Mouse (Mus musculus): ENCODE results near the gene Cstf3.
"Not testable (repeated sequence)": the region's sequence is repeated elsewhere in the genome, so short reads cannot be mapped to it uniquely, and the experiment has no call there.

Gene Cstf3

DNA sequence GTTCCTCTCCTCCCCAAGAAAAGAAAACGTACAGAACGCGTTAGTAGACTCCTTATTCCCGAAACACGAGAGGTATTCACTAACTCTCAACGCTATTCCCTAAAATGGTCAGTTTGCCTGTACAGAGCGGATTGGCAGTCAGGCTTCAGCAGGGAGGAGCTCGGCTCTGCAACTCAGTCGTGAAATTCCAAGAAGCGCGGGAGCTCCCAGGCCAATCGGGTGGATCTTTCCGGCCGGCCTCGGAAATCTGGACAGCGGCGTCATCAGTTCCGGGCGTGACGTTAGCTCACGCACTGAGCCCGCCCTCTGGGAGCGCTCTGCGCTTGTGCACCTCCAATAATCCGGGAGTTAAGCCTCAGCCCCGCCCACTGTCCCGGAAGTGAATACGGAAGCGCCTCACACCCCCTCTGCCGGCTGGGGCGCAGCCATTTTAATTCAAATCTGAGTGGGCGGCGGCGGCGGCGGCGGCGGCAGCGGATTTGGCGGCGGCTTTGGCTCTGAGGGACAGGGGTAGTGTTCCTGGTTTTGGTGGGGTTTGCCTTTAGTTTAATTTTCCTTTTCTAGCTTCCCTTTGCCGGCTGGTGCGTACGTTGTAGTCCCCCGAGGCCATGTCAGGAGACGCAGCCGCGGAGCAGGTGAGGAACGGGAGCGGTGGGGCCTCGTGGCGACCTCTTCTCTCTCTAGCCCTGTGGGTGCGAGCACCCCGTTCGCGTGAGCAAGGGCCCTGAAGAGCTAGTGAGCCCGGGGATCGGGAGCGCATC lies at the start of gene Cstf3:
TSS of gene Cstf3 (plus strand) at position 456 of the 761 bp plus-strand sequence.
- peak; percentile 95 to 97 for DNase-seq (ENCODE audit: low spot score in 2 of 2)

DNA sequence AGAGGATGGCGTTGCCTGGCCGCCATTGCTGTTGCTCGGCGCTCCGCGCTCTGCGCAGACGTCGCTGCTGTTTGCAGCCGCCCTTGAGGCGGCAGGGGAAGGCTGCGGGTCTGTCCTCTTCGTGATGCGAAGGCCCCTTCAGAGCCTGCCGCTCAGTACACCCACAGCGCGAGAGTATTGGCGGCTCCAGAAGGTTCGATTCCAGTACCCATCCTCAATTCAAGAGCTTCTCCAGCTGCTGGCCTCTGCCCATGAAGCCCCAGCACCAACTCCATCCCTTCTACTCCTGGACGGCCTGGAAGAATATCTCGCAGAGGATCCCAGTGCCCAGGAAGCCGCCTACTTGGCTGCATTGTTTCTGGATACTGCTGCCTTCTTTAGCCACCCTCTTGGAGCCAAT lies 33.6 kb upstream of the Cstf3 start:
- not testable (repeated sequence) for DNase-seq (ENCODE audit: low spot score in 2 of 2)

DNA sequence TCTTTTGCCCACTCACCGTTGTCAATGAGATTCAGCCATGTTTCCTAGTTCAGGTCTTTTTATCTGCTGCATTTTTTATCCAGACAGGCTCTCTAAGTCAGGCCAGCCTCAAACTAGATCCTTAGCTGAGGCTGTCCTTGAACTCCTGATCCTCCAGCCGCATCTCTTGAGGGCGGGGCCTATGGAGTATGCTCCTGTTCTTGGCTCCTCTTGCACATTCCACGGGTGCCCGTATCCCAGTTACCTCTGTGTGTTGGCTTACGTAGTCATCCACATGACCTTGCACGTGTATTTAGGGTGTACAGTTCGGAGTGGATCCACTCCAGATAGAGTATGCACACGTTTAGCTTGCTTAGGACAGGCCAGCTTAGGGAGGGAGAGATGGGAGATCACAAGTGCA lies 32.6 kb upstream of the Cstf3 start:
- DNase-seq (ENCODE audit: low spot score in 2 of 2), result no peak

DNA sequence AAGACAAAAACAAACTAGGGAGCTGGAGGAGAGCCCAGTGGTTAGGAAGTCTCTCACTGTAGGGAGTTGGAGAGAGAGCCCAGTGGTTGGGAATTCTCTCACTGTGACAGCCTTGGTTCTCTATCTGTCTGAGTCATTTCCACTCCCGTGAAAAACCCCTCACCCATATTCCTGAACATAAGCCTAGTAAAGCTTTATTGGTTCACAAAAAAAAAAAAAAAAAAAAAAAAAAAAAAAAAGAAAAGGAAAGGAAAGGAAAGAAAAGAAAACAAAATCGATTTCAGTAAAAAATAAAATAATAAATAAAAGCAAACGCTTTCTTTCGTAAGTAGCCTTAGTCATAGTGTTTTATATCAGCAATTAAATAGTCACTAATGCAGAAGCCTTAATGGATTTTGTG lies 32.0 kb upstream of the Cstf3 start:
- no peak for DNase-seq (ENCODE audit: low spot score in 2 of 2)

DNA sequence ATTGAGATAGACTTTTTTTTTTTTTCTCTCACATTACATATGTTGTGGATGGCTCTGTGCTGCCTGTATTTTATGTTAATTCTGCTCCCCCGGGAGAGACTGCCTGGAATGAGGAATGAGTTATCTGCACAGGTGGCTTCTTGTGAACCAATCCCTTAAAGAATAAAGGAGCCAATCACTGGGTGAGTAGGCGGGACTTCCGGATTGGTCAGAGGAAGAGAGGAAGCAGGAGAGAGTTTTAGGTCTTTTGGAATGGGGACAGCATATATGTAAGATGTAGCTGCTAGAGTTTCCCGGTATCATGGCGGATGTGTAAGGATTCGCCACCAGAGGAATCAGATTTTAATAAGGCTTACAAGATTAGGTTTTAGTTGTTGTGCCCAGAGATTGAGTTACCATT lies 31.4 kb upstream of the Cstf3 start:
- no peak for DNase-seq (ENCODE audit: low spot score in 2 of 2)

DNA sequence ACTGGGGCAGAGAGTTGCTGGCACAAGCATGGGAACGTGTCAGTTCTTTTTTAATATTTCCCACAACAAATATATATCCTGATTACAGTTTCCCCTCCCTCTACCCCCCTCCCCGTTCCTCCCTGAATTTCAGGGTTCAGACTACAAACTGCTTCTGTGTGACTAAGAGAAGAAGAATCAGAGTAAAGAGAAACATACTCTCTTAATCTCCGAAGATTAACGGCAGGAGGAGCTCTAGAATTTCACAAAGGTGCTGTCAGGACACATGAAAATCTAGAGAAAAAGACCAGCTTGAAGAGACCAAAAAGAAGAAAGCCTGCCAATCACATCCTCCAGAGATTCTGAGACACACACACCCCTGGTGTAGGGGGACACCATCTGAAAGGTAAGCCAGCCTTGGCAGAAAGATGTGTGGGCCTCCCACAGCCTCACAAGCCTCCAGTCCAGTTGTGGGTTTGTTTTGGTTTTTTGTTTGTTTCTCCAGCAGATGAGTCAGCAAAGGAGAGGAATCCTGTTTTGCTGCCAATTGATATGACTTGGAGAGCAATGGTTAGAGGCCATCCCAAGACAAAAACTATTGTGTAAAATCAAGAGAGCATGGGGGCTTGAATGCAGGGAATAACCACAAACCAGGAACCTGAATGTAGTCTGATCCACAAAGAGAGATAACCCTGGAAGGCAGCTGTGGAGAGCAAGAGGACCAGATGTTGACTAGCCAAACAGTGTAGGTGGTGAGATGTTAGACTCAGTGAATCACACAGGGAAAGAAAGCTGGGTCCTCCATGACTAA lies 30.5 kb upstream of the Cstf3 start:
- DNase-seq (ENCODE audit: low spot score in 2 of 2), result no peak

DNA sequence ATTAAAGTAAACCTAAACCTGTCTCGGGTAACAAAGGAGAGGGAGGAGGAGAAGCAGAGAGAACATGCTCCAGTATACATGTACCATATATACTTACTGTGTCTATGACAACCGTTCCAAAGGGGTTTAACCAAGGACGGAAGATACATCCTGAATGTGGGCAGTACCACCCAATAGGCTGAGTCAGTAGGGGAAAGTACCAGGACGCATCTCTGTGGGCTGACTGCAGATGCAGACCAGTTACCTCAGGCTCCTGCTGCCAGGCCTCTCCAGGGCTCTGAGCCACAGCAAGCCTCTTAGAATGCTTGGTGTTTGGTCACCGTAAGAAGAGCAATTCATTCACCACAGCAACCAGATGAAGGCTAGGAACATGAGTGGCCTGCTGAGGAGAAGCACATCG lies 28.9 kb upstream of the Cstf3 start:
- DNase-seq (ENCODE audit: low spot score in 2 of 2), result no peak

DNA sequence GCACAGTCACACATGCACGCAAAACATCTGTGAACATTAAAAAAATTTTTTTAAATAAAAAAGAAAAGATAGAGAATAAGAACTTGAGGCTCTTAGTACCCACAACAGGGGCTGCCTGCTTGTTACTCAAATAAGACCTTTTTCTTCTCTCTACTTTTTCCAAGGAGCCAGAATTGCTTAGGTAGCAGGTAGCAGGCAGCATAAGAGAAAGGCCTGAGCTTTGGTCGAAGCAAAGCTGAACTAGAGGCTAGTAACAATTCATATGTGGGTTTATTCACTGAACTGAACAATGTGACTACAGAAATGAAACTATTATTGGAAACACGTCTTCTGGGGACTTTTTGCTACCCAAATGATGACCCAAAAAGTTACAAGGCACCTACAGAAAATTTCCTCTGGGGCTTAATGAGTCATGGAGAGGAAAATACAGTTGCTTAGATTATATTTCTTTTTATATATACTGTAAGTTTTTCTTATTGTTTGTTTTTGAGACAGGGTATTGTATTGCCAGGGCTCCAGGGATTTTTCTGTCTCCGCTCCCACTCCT lies 28.3 kb upstream of the Cstf3 start:
- DNase-seq (ENCODE audit: low spot score in 2 of 2), result no peak

DNA sequence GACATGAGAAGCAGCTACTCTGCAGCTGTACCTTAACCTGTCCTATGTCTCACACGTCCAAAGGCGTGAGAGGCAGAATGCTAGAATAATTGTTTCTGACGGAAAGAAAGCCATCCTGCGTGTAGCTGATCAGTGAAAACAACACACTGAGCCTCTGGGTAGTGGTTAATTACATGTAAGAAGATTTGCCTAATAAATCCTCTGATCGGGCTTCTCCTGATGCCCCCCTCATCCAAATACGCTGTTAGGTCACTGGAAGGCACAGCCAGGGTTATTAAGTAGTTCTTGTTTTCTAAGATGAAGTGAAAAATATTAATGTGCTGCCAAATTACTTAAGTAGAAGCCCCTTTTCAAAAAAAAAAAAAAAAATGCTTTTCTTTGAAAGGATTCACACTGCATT lies 18.3 kb upstream of the Cstf3 start:
- DNase-seq (ENCODE audit: low spot score in 2 of 2), result no peak

DNA sequence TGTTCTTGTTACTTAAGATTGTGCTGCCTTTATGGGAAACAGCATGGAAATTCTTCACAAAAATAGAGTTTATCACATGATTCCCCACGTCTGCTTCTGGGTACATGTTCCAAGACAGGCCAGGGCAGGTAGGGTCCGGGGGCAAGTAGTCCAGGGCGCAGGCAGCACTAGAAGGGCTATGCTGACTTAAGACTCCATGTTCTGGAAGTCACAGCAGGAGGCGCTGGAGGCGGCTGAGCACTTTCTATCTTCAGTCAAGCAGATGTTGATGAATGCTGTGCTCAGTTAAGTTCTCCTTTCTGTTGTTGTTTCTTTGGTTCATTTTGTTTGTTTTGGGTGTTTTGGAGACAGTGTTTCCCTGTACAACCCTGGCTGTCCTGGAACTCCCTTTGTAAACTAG lies 14.1 kb upstream of the Cstf3 start:
- no peak for DNase-seq (ENCODE audit: low spot score in 2 of 2)

DNA sequence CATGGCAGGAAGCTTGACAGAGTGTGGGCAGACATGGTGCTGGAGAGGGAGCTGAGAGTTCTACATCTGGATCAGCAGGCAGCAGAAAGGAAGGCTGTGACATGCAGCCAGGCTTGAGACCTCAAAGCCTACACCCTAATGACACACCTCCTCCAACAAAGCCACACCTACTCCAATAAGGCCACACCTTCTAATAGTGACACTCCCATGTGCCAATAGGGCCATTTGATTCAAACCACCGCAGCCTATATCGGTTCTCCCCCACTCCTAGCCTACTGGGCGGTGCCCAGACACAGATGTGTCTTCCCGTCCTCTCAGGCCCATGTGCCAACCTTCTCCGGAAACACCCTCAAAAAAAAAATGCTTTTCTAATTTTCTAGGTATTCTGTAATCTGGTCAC lies 12.3 kb upstream of the Cstf3 start:
- no peak for DNase-seq (ENCODE audit: low spot score in 2 of 2)

DNA sequence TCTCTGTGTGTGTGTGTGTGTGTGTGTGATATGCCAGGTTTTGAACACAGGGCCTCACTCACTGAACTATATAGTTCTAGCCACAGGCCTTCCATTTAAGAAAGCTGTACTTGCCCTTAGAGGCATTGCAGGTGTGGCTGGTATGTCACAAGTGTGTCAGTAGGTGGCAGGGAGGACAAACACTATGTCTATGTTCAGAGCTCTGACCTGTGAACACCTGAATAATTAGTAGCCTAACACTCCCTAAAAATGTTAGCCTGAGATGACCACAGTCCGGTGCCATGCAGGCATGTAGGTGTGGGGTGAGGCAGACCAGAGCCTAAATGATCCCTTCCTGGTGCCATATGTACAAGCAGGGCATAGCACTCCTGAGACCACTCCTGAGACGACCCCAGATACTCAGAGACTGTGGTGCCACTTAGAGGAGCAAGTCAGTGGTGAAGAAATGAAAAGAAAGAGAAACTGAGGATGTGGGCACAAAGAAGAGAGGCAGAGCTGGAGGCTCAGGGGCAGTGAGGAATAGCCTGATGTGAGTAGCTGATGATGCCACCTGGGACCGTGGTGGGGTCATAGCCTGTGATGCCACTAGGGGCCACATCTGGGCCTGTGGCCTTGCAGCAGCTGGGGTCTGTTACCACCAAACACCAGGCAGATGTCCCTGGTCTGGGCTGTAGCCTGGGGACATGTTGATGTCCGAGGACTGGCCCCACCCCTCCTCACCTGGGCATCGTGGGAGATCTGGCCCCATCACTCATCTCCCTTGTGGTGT lies 11.3 kb upstream of the Cstf3 start:
- DNase-seq (ENCODE audit: low spot score in 2 of 2), result no peak

DNA sequence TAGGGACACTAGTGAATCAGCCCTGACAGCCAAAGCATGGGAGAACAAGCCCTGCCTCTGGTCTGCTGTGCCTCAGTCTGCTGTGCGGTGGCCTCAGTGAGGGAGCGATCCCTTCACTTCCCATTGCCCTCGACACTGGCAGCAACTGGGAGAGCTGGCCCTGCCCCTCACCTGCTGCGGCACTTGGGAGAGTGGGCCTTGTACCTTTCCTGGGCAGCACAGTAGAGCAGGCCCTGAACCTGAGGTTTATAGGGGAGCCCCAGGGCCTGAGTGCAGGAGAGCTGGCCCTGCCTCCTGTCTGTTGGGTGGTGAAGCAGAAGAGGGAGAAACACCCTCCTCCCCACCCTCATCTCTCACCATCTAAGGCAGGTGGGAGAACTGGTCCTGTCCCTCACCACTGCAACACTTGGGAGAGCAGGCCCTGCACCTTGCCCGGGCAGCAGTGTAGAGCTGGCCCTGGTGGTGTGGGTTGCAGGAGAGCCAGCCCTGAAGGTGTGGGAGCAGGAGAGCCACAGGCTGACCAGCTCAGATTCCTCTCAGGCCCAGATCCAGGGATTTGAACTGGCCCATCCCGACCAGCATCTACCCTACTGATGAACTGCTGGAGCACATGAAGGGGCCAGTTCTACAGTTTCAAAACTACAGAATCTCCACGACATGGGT lies 10.4 kb upstream of the Cstf3 start:
- DNase-seq (ENCODE audit: low spot score in 2 of 2), result no peak

DNA sequence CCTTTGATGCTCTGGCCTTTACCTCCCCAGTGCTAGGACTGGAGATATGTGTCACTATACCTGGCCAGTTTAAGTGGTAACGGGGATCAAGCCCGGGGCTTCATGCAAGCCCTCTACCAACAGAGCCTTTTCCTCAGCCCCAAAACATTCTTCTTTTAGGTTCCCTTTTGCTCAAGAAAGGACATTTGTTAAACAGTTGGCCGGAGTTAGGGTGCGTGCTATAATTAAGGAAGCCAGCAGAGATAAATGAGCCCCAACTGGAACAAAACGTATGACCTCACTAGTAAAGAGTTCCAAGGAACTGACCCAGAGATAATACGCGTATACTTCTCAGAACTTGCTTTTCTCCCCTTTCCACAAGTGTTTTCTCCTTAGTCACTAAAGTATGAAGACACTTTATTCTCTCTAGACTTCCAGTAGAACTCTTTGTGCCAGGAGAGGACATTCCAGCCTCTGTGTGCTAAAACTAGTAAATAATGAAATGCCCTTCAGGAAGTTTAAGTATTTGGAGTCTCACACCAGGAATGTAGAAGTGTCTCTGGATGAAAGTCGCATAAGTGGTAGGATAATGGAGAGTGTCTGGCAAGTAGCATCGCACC lies 8.9 kb upstream of the Cstf3 start:
- DNase-seq (ENCODE audit: low spot score in 2 of 2), result no peak

DNA sequence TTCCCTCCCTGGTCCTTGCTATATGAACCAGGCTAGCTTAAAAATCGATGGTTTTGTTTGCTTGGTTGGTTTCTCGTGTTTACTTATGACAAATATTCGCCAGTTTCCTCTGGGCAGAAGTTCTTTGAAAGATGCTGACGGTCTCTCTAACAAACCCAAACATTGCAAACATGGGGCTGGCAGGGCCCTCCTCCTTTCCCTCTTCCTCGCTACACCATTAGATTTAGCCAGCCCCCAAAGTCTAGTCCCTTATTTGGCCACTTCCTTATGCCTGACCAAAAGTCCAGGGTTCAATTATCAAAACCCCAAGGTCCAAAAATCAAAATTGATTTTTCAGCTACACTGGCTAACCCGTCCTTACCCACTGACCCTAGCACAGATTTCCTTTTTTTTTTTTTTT lies 7.3 kb upstream of the Cstf3 start:
- no peak for DNase-seq (ENCODE audit: low spot score in 2 of 2)

DNA sequence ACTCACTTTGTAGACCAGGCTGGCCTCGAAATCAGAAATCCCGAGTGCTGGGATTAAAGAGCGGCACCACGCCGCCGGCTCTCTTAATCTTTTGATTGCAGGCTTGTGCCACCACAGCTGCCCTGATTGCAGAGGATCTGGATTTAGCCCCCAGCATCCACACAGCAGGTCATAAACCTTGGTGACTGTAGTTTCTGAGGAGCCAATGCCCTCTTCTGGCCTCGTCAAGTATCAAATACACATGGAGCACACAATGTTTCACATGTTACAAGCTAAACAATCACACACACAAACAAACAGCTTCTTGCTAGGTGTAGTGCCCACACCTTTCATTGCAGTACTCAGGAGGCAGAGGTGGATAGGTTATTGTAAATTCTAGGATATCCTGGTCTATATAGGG lies 6.1 kb upstream of the Cstf3 start:
- no peak for DNase-seq (ENCODE audit: low spot score in 2 of 2)

DNA sequence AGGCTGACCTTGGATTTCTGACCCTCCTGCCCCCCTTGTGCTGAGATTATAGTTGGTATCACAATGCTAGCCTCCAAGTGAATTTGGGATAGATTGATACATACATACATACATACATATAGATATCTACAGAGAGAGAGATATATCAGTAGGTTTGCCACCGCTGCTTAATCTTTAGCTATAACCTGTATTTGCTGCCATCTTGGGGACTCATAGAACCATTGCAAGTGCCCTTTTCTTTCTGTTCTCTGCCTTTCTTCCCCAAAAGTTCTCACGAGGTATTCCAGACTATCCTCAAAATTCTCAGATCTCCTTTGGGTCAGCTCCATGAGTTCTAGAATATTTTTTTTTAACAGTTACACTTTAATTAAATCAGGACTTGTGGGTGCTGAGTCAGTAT lies 4.7 kb upstream of the Cstf3 start:
- no peak for DNase-seq (ENCODE audit: low spot score in 2 of 2)

DNA sequence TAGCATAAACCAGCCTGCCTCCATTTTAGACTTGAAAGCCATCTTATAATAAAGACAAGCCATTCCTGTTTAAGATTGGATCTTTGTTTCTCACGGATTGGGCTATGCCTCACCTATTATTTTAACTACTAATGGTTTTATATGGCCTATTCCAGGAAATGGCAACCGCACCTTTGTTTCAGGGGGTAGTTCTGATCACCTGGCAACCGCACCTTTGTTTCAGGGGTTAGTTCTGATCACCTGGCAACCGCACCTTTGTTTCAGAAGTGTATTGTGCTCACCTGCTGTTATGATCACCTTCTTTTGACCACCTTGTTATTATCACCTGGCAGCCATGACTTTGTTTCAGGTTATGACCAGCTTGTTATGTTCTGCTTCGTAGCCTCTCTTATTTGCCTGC lies 1.8 kb upstream of the Cstf3 start:
- no peak for DNase-seq (ENCODE audit: low spot score in 2 of 2)

DNA sequence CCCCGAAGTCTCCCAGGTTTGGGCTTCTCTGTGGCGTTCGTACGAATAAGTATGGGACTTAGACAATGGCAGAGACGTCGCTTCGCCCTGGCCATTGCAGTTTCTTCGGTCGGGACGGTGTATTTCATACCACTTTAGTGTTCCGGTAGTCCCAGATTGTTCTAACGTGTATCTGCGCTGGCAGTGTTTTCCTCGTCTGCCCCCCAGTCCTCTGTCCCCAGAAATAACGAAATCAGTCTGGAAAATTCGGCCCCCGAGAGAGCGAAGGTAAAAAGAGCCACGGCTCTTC lies 450 bp downstream of the Cstf3 start:
- no peak for DNase-seq (ENCODE audit: low spot score in 2 of 2)

DNA sequence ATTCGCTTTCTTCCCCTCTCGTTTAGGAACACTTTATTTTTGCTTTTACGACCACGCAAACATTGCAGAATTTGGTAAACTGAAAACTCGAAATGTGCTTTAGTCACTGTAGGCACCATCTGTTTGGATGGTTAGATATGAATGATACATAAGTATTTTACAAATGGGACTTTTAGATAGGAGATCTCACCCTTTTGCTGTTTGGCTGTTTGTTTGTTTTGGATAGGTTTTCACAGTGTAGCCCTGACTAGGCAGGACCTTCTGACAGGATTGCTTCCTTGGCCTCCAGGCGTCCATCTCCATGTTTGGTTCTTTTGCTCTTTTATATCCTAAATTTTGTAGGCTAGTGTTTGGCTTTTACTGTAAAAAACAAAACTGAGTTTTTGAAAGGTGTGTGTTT lies 818 bp downstream of the Cstf3 start:
- DNase-seq (ENCODE audit: low spot score in 2 of 2), result no peak

DNA sequence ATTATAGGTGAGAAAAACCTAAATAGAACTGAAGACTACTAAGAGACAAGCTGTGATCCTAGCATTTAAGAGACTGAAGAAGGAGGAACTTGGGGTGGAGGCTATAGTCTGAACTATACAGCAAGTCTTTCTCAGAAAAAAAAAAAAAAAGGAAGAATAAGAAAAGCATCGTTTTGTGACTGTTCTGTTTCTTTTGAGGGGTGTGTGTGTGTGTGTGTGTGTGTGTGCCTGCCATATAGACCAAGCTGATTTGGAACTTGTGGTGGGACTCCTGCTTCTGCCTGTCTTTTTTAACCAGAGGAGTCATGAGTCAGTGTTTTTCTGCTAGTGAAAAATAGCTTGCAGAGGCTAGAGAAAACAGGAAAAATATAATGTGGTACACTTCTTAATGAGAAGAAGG lies 4.7 kb downstream of the Cstf3 start:
- DNase-seq (ENCODE audit: low spot score in 2 of 2), result no peak

DNA sequence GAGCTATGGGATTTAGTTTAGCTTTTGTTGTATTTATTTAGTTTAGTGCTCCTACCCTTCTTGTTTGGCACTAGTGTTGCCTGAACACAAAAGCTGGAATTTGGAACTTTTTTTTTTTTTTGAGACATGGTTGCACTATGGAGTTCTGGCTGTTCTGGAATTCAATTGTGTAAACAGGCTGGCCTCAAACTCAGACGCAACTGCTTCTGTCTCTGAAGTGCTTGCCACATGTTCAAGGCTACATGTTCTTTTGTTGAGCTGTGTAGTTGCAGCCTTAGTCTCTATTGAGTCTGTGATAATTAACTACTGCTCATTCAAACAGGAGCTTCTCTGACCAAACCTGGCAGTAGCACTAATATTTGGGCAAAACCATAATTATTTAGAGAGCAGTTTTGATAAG lies 13.1 kb downstream of the Cstf3 start:
- DNase-seq (ENCODE audit: low spot score in 2 of 2), result no peak

Measured in natural killer cell, adult 2 months (primary cell).